Mouse (Mus musculus) heart, postnatal 10 days (tissue): ENCODE data around the gene Gsta3. TPM values are rescaled to one million over a fixed set of nuclear protein-coding genes. Genes with fewer than 3 reads are reported as not detected.

Experiments used
- DNase-seq, 2 experiments: peaks; one replicate each; pipeline ENCODE4 v3.0.0; 2021
- intact Hi-C: fragments of 180-260 bp; cut with DNase I; formaldehyde crosslinking; loops from one replicate; pipeline ENCODE4 v1.15.1; 2025
- total RNA-seq, 2 experiments: library from RNA; stranded (reverse); gene quantifications; 2 replicates each; pipeline ENCODE4 v1.2.3; 2021

The Gsta3 gene
- total RNA-seq, 2 experiments from 2014 or later = 1.5 to 1.7 TPM

- no peak for DNase-seq
- intact Hi-C loops = no loop called here
Observed at GRCm38 (mm10) chr1:21291394-21291793, 51.0 kb downstream of the Gsta3 start.

GRCm38 (mm10) chr1:21292590-21292989 lies 52.2 kb downstream of the Gsta3 start:
- intact Hi-C loops = no loop called here
- DNase-seq = no peak

GRCm38 (mm10) chr1:21296169-21296568 lies 55.8 kb downstream of the Gsta3 start:
- DNase-seq = peak in 1 of 2 experiments; percentile 9

GRCm38 (mm10) chr1:21298114-21298513 lies 57.7 kb downstream of the Gsta3 start:
- peak in 1 of 2 experiments; percentile 15 for DNase-seq
- intact Hi-C loops = no loop called here

More at GRCm38 (mm10) chr1:21296169-21296568, 55.8 kb downstream of the Gsta3 start:
- intact Hi-C loops = no loop called here

GRCm38 (mm10) chr1:21299826-21300225 lies 59.4 kb downstream of the Gsta3 start:
- intact Hi-C loops = no loop called here
- DNase-seq = no peak

GRCm38 (mm10) chr1:21301686-21302085 lies 61.3 kb downstream of the Gsta3 start:
- intact Hi-C loops = no loop called here
- DNase-seq = no peak

- no peak for DNase-seq
- intact Hi-C loops = no loop called here
Observed at GRCm38 (mm10) chr1:21304174-21304573, 63.8 kb downstream of the Gsta3 start.

- DNase-seq = no peak
- intact Hi-C loops = no loop called here
Observed at GRCm38 (mm10) chr1:21304646-21305045, 64.3 kb downstream of the Gsta3 start.

- DNase-seq = no peak
- intact Hi-C loops = no loop called here
Observed at GRCm38 (mm10) chr1:21305443-21305842, 65.1 kb downstream of the Gsta3 start.

- no peak for DNase-seq
- intact Hi-C loops = no loop called here
Observed at GRCm38 (mm10) chr1:21314336-21314735, 73.9 kb downstream of the Gsta3 start.

Other genes with a start within 250 kb of the Gsta3 start
- 10 to 100 TPM; 12.1 to 15.3 TPM for gene Tram2, start 161.4 kb upstream of the Gsta3 start, total RNA-seq
- 1 to 10 TPM; 3.1 to 4.6 TPM for gene Tmem14a, start 22.0 kb upstream of the Gsta3 start, total RNA-seq
- gene Khdc1a, start 109.1 kb downstream of the Gsta3 start, total RNA-seq = not detected
- gene Khdc1c, start 127.7 kb downstream of the Gsta3 start, total RNA-seq = not detected
- gene Khdc1b, start 143.0 kb downstream of the Gsta3 start, total RNA-seq = not detected